Mouse (Mus musculus) liver, embryonic 13.5 days (tissue): Measurements from ENCODE around the gene Hax1. TPM values are rescaled to one million over a fixed set of nuclear protein-coding genes. Genes with fewer than 3 reads are reported as not detected.

Experiments
- ATAC-seq: fragments of 200-750 bp; cut with Nextera tagmentation; 2 replicates; pipeline ENCODE4 v1.8.0; 2017; ENCODE audit warnings: low read depth, mild to moderate bottlenecking, moderate number of reproducible peaks, moderate library complexity
- DNase-seq: peaks from one replicate; pipeline ENCODE4 v3.0.0; 2022
- H3K27ac ChIP-seq: fragments of 300-500 bp; sonication (generic); 2 replicates; pipeline ENCODE4 v1.5.1; 2015; ENCODE audit warnings: moderate library complexity, mild to moderate bottlenecking, inconsistent platforms
- H3K27me3 ChIP-seq: fragments of 300-500 bp; sonication (generic); 2 replicates; pipeline ENCODE4 v1.6.1; 2015; ENCODE audit warnings: mild to moderate bottlenecking, inconsistent platforms
- H3K36me3 ChIP-seq: fragments of 300-500 bp; sonication (generic); 2 replicates; pipeline ENCODE4 v1.6.1; 2015; ENCODE audit warnings: mild to moderate bottlenecking, inconsistent platforms
- H3K4me1 ChIP-seq: fragments of 300-500 bp; sonication (generic); replicated peaks from 2 replicates; pipeline ENCODE4 v1.6.1; 2015; ENCODE audit warnings: inconsistent platforms
- H3K4me2 ChIP-seq: fragments of 300-500 bp; sonication (generic); 2 replicates; pipeline ENCODE4 v1.6.1; 2015; ENCODE audit warnings: inconsistent platforms, mild to moderate bottlenecking, moderate library complexity
- H3K4me3 ChIP-seq: fragments of 300-500 bp; sonication (generic); replicated peaks from 2 replicates; pipeline ENCODE4 v1.5.1; 2015; ENCODE audit warnings: mild to moderate bottlenecking, inconsistent platforms
- H3K9ac ChIP-seq: fragments of 300-500 bp; sonication (generic); 2 replicates; pipeline ENCODE4 v1.6.1; 2015; ENCODE audit warnings: mild to moderate bottlenecking, inconsistent platforms
- H3K9me3 ChIP-seq: fragments of 300-500 bp; sonication (generic); replicated peaks from 2 replicates; pipeline ENCODE4 v1.6.1; 2016; ENCODE audit warnings: inconsistent platforms
- WGBS: fragments of 180-500 bp; shearing (Covaris S2); methylation state at CpG from one replicate; pipeline ENCODE4 v1.1.7; 2015; ENCODE audit not compliant: insufficient replicate concordance; 5-methylcytosine and 5-hydroxymethylcytosine counted together
- polyA plus RNA-seq: library from polyadenylated mRNA; unstranded; fragments of >200 nt; fragmentation: Nextera tagmentation; extraction: Ambion mirVana; gene quantifications from 2 replicates; pipeline ENCODE4 v1.2.1, GENCODE M21; 2015

Hax1 gene
- 130 and 137 TPM in 2 replicates for polyA plus RNA-seq

DNA sequence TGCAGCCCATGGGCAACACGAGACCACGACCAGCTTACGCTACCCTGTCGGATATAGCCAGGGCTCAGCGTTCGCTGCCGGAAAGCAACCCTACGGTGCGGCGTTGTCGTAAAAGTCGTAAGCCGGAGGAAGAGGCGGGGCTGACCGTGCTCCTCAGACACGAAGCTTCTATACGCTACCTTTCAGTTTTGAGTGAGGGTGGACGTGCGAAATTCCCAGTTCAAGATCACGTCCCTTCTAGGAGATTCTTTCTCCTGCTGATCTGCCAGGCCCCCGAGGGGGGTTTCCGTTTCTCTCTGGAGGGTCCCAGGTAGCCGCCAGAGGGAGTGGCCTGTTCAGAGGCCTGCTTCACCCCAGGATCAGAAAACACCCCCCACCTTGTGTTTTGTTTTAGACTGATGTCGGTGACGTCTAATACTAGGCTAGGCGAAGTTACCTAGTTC lies at the start of gene Hax1:
Hax1 (minus strand) TSS at position 169 of the 443 bp plus-strand sequence.
- H3K4me1 ChIP-seq = peaks cover 24% of the 10 kb centered on the region
- H3K27ac ChIP-seq = peak within 1 kb of the TSS; percentile 84
- no peaks in the 10 kb centered on the region for H3K9me3 ChIP-seq
- DNase-seq = peak; percentile 91
- H3K27me3 ChIP-seq = no peaks in the 10 kb centered on the region
- H3K36me3 ChIP-seq = peaks cover 47% of the 10 kb centered on the region
- peak; percentile 92 for ATAC-seq
- peak within 1 kb of the TSS; percentile 91 for H3K4me2 ChIP-seq
- H3K4me3 ChIP-seq = peak within 1 kb of the TSS; percentile 86
- H3K9ac ChIP-seq = peak within 1 kb of the TSS; percentile 88
- WGBS = under 1% methylated on average over 26 of the region's 26 CpGs

DNA sequence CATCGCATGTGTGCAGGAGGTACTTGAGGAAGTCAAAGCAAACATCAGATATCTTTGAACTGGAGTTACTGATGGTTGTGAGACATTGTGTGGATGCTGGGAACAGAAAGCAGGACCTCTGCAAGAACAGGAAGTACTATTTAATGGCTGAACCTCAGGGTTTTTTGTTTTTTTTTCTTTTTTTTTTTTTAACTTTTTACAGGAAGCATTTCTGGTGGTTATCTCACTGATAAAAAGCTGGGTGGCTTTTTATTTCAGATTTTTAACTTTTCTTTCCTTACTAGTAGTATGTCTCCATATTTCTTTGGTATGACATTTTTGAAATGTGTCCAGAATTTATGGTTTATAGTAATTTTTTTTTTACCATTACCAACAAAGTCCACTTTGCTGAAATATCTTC lies 37.7 kb upstream of the Hax1 start:
- Histone ChIP-seq H3K27me3 (no peaks in the 10 kb centered on the region), H3K4me1 (peaks cover 3% of the 10 kb centered on the region; the same call in 1 of the 2 replicates), H3K9ac (no peak overlapping the region), H3K4me2 (no peak overlapping the region), H3K36me3 (peaks cover 80% of the 10 kb centered on the region), H3K4me3 (no peak overlapping the region), H3K27ac (no peak overlapping the region), H3K9me3 (no peaks in the 10 kb centered on the region)
- no peak for DNase-seq
- ATAC-seq = no peak
- 74% methylated on average over 1 of the region's 1 CpGs for WGBS

DNA sequence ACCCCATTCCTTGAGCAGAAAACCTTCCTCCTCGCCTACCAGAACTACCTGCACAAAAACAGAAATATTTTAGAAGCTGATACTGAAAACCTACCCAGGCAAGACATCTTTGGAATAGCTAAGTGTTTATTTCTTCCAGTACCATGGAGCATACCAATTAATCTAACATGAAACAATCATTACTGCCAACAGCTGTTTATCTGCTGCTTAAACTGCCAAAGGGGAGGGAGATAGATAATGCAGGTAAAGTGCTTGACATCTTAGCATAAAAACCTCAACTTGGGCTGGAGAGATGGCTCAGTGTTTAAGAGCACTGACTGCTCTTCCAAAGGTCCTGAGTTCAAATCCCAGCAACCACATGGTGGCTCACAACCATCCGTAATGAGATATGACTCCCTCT lies 36.1 kb upstream of the Hax1 start:
- ATAC-seq (no peak), DNase-seq (no peak)
- WGBS = 83% methylated on average over 2 of the region's 2 CpGs
- peaks cover 3% of the 10 kb centered on the region; the same call in 1 of the 2 replicates for H3K4me1 ChIP-seq
- no peak overlapping the region for H3K27ac ChIP-seq
- H3K4me3 ChIP-seq = no peak overlapping the region
- H3K36me3 ChIP-seq = peaks cover 81% of the 10 kb centered on the region
- H3K9me3 ChIP-seq = no peaks in the 10 kb centered on the region
- no peak overlapping the region for H3K4me2 ChIP-seq
- no peaks in the 10 kb centered on the region for H3K27me3 ChIP-seq
- H3K9ac ChIP-seq = no peak overlapping the region

DNA sequence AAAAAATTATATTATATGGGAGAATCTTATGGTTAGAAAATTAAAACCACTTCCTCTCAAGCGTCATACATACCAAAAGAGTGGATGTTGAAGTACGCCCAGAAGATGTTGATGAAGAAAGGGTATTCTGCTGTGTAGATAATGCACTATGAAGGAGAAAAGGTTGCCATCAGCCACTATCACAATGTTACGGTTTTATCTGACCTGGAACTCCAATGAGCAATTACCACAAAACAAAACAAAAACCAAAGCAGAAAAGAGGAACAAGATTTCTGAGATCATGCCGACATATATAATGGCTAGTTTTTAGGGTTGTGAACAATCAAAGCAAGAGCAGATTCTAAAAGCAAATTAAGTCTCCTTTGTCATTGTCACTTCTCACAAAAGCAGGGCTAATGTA lies 18.0 kb upstream of the Hax1 start:
- Histone ChIP-seq H3K4me3 (no peak overlapping the region), H3K4me2 (no peak overlapping the region), H3K27me3 (no peaks in the 10 kb centered on the region), H3K9ac (no peak overlapping the region), H3K9me3 (no peaks in the 10 kb centered on the region), H3K36me3 (peaks cover 98% of the 10 kb centered on the region), H3K27ac (no peak overlapping the region), H3K4me1 (no peaks in the 10 kb centered on the region)
- ATAC-seq = no peak
- WGBS = 77% methylated on average over 4 of the region's 4 CpGs
- DNase-seq = no peak

DNA sequence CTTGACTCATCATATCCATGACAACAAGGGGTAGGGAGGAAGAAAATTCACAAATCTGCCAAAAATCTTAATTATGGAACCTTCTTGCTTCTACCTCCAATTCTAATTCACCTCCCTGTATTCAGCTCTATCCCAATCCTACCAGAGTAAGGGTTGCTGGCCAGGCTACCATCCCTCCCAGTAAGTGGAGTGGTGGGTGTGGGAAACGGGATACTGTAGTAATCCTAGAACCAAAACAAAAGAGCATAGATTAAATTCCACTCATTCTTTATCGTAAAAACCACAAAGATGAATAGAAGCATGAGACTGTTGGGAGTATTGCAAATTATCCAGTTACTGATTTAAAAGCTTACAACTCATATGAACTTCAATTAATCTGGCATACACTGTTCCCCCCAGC lies 11.7 kb upstream of the Hax1 start:
- H3K4me1 ChIP-seq = no peaks in the 10 kb centered on the region
- peaks cover 97% of the 10 kb centered on the region for H3K36me3 ChIP-seq
- DNase-seq (no peak), ATAC-seq (no peak)
- no peak overlapping the region for H3K4me3 ChIP-seq
- H3K27me3 ChIP-seq = no peaks in the 10 kb centered on the region
- WGBS = 81% methylated on average over 2 of the region's 2 CpGs
- no peaks in the 10 kb centered on the region for H3K9me3 ChIP-seq
- no peak overlapping the region for H3K9ac ChIP-seq
- H3K27ac ChIP-seq = no peak overlapping the region
- H3K4me2 ChIP-seq = no peak overlapping the region

DNA sequence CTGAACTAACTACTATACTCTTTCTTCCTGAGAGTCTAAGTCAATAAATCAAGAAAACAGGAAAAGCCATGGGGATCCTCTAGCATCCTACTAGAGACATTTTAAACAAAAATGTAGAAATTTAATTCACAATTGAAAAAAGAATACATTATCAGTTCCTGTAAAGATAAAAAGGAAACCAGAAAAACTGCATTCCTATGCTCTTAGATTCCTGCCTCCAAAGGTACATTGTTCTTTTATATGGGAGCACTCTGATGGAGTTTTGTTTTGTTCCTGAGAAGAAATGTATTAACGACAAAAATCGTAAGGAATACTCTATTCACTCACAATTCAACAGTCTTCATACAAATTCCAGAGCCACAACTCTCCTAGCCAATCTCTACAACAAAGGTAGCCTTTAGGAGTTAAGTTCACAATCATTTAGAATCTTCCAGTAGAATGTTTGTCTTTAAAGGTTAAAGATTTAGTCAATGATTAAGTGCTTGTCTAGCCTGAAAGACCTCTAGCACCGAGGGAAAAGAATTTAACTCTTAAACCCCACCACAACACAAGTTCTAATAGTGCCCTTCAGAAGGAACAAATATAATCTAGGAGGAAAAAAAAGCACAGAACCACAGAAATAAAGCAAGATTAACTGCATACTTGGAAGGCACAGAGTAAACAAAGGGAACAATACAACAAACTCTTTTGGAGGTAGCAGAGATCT lies 5.7 kb upstream of the Hax1 start:
- peaks cover 66% of the 10 kb centered on the region for H3K36me3 ChIP-seq
- WGBS = 63% methylated on average over 3 of the region's 3 CpGs
- no peak overlapping the region for H3K4me2 ChIP-seq
- no peak for DNase-seq
- H3K9ac ChIP-seq = no peak overlapping the region
- H3K9me3 ChIP-seq = no peaks in the 10 kb centered on the region
- no peaks in the 10 kb centered on the region for H3K27me3 ChIP-seq
- no peak overlapping the region for H3K27ac ChIP-seq
- ATAC-seq = no peak
- no peak overlapping the region for H3K4me3 ChIP-seq
- peaks cover 8% of the 10 kb centered on the region for H3K4me1 ChIP-seq

DNA sequence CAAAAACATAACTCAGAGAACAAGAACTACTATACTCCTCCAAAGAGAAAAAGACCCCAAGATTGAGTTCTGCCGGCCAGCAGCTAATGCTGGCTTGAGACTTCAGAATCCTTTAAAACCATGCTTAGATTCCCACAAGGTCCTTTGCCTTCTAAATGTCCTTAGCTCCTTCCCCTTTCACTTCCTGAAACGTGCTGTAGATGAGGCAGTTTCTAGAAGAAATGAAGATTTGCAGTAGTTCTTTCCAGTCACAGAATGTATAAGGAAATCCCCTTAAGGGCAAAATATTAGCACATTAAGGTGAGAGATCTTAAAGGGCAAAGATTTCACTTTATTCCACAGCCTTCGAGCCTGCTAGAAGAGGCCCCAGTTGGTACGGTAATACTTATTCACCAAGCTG lies 1.2 kb upstream of the Hax1 start:
- no peak for ATAC-seq
- peak overlapping the region; percentile 84 for H3K27ac ChIP-seq

DNA sequence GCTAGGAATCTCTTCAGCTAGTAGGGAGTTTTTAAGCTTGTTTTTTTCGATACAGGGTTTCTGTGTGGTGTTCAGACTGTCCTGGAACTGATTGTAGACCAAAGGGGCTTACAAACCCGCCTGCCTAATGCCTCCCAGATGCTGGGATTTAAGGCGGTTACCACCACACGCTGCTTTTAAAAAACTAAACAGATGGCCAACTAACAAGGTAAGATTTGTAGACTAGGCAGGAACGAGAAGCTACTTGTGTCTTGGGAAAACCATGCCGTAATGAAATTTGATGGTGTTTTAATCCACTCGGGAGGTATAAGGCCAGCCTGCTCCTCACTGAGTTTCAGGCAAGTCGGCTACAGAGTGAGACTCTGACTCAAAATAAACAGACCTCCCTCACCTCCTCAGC lies 510 bp upstream of the Hax1 start:
- H3K27ac ChIP-seq = peak overlapping the region; percentile 84
- no peak for DNase-seq
- peaks cover 24% of the 10 kb centered on the region for H3K4me1 ChIP-seq
- peak overlapping the region; percentile 91 for H3K4me2 ChIP-seq
- peak overlapping the region; percentile 86 for H3K4me3 ChIP-seq
- H3K27me3 ChIP-seq = no peaks in the 10 kb centered on the region
- peak overlapping the region; percentile 88 for H3K9ac ChIP-seq
- peak; percentile 22 for ATAC-seq
- H3K9me3 ChIP-seq = no peaks in the 10 kb centered on the region
- WGBS = 26% methylated on average over 8 of the region's 8 CpGs
- peaks cover 45% of the 10 kb centered on the region for H3K36me3 ChIP-seq

More for the DNA sequence above, 1.2 kb upstream of the Hax1 start:
- DNase-seq = no peak
- H3K9ac ChIP-seq = 0 out of 2 replicates have a peak overlapping the region, but pooled peaks have one; percentile 88
- WGBS = 70% methylated on average over 4 of the region's 4 CpGs
- H3K36me3 ChIP-seq = peaks cover 40% of the 10 kb centered on the region
- peak overlapping the region; percentile 91 for H3K4me2 ChIP-seq
- no peaks in the 10 kb centered on the region for H3K27me3 ChIP-seq
- H3K4me1 ChIP-seq = peaks cover 24% of the 10 kb centered on the region
- no peaks in the 10 kb centered on the region for H3K9me3 ChIP-seq
- H3K4me3 ChIP-seq = peak overlapping the region; percentile 86; the same call in 1 of the 2 replicates

DNA sequence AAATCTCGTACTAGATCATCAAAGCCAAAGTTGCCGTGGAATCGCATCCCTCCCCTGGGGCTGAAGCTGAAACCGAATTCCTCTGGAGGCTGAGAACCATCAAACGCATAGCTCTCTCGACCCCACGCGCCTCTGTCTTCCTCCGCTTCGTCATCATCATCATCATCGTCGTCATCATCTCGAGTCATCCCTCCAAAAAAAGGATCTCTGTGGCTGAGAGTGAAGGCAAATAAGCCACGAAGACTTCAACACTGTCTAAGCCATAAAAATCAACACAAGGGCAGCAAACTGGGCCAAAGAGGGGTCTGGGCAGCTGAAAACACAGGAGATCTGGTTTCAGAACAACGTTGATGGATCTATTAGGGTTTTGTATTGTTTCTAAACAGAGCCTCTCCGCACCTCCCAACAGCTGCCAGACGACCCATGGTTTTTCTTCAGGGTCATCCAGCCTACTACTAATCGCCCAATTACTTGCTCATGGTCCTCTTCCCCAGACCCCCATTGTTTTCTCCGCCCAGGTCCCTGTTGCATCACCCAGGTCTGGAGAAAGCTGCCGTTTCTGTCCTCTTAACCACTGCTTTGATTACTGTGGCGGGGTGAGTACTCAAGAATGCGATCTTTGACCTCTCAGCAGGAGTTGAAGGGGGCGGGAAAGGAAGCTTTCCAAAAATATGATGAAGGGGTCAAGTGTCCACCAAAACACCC lies 637 bp downstream of the Hax1 start:
- Histone ChIP-seq H3K4me3 (peak overlapping the region; percentile 86), H3K9me3 (no peaks in the 10 kb centered on the region), H3K9ac (peak overlapping the region; percentile 88), H3K4me1 (peaks cover 24% of the 10 kb centered on the region), H3K36me3 (peaks cover 44% of the 10 kb centered on the region), H3K4me2 (peak overlapping the region; percentile 91), H3K27me3 (no peaks in the 10 kb centered on the region), H3K27ac (peak overlapping the region; percentile 84)
- WGBS = 16% methylated on average over 23 of the region's 23 CpGs
- ATAC-seq (peak; percentile 38), DNase-seq (peak; percentile 30)

DNA sequence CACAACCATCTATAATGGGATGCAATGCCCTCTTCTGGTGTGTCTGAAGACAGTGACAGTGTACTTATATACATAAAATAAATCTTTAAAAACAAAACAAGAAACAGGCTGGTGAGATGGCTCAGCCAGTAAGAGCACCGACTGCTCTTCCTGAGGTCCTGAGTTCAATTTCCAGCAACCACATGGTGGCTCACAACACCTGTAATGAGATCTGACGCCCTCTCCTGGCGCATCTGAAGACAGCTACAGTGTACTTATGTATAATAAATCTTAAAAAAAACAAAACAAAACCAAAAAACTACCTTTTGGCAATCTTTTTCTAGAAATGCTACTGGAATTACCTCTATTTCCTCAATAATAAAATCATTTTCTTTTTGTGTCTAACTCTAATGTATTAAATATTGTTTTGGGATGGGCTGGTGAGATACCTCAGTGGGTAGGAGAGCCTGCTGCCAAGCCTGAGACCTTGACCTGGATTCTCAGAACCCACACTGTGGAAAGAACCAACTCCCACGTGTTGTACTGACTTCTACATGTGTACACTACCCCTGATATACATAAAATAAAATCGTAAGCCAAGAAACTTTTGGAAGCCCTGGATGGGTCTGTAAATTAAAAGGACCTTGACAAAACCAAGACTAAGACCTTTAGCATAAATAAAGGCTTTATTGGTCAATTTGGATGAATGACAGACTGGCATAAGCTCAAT lies 3.6 kb downstream of the Hax1 start:
- 81% methylated on average over 5 of the region's 5 CpGs for WGBS
- no peaks in the 10 kb centered on the region for H3K27me3 ChIP-seq
- no peaks in the 10 kb centered on the region for H3K9me3 ChIP-seq
- no peak overlapping the region for H3K9ac ChIP-seq
- peaks cover 23% of the 10 kb centered on the region for H3K4me1 ChIP-seq
- DNase-seq (no peak), ATAC-seq (no peak)
- H3K4me3 ChIP-seq = no peak overlapping the region
- H3K27ac ChIP-seq = no peak overlapping the region
- H3K36me3 ChIP-seq = peaks cover 22% of the 10 kb centered on the region
- no peak overlapping the region for H3K4me2 ChIP-seq

DNA sequence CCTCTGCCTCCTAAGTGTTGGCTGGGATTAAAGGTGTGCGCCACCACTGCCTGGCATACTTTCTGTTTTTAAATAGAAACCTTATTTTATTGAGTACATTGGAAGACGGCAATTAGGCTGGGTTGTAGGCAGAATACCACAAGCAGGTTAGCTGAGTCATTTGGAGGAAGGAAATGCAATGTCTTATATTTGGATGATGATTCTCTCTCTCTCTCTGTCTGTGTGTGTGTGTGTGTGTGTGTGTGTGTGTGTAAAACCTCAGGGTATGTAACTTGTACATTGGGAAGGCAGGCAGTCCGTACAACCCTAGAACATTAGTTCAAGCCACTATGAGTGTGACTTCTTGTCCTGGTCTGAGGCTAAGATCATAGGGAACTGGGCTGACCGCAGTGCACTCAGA lies 10.8 kb downstream of the Hax1 start:
- Histone ChIP-seq H3K4me3 (no peak overlapping the region), H3K9me3 (no peaks in the 10 kb centered on the region), H3K27ac (no peak overlapping the region), H3K4me1 (no peaks in the 10 kb centered on the region), H3K9ac (no peak overlapping the region), H3K36me3 (no peaks in the 10 kb centered on the region), H3K4me2 (no peak overlapping the region), H3K27me3 (no peaks in the 10 kb centered on the region)
- 50% methylated on average over 4 of the region's 4 CpGs for whole genome bisulfite sequencing
- DNase-seq (no peak), ATAC-seq (no peak)
